Mouse (Mus musculus): ENCODE results near the gene 2810004N23Rik. TPM values are rescaled to one million over a fixed set of nuclear protein-coding genes. Genes with fewer than 3 reads are reported as not detected.

Gene 2810004N23Rik
- polyA plus RNA-seq, 1 experiment from 2014 or later: 66.0 TPM

GRCm38 (mm10) chr8:124791751-124792150 is 71.2 kb downstream of the 2810004N23Rik start:
- H3K4me1 ChIP-seq: peaks cover 36% of the 10 kb centered on the region
- 31% methylated on average over 4 of the region's 4 CpGs for WGBS
- peak overlapping the region; percentile 72 for H3K4me3 ChIP-seq
- DNase-seq (ENCODE audit: low spot score): no peak
- 0 out of 2 replicates have a peak overlapping the region, but pooled peaks have one; percentile 22 for H3K27ac ChIP-seq
- no peaks in the 10 kb centered on the region for H3K9me3 ChIP-seq
- H3K36me3 ChIP-seq: no peaks in the 10 kb centered on the region
- peaks cover 66% of the 10 kb centered on the region for H3K27me3 ChIP-seq (ENCODE audit: insufficient read depth, poor library complexity, severe bottlenecking)

DNA sequence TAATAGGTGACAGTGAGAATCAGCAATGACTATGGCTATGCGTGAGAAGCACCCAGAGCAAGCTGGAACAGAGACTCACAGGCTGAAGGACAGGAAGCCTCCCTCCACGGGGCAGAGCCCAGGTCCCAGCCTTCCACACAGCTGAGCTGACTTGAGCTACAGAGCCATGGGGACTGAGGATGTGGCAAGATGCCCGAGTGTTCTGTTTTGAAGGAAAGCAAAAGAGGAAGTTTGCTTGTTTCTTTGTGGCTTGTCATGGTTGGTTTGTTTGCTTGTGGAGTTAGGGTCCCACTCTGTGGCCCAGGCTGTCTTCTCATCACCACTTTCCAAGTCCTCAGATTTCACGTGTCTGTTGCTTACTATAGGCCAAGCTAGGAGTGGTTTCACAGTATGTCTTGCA is 72.2 kb downstream of the 2810004N23Rik start:
- H3K27me3 ChIP-seq (ENCODE audit: insufficient read depth, poor library complexity, severe bottlenecking): peaks cover 60% of the 10 kb centered on the region
- H3K9me3 ChIP-seq: no peaks in the 10 kb centered on the region
- 73% methylated on average over 4 of the region's 4 CpGs for WGBS
- no peaks in the 10 kb centered on the region for H3K36me3 ChIP-seq
- no peak overlapping the region for H3K27ac ChIP-seq
- DNase-seq (ENCODE audit: low spot score): no peak
- H3K4me1 ChIP-seq: peaks cover 46% of the 10 kb centered on the region
- no peak overlapping the region for H3K4me3 ChIP-seq

Other genes with a start within 250 kb of the 2810004N23Rik start
- 32.6 and 34.7 TPM in 2 replicates for gene 2310022B05Rik, start 199.8 kb downstream of the 2810004N23Rik start, polyA plus RNA-seq (2016; fragmentation: Nextera tagmentation; extraction: Ambion mirVana)
- 43.7 and 44.6 TPM in 2 replicates for gene Ttc13, start 141.1 kb downstream of the 2810004N23Rik start, polyA plus RNA-seq (2016; fragmentation: Nextera tagmentation; extraction: Ambion mirVana)
- gene Arv1, start 141.0 kb downstream of the 2810004N23Rik start, polyA plus RNA-seq (2016; fragmentation: Nextera tagmentation; extraction: Ambion mirVana): 21.3 and 26.7 TPM in 2 replicates
- gene Fam89a, start 111.3 kb downstream of the 2810004N23Rik start, polyA plus RNA-seq (2016; fragmentation: Nextera tagmentation; extraction: Ambion mirVana): 2.5 and 8.2 TPM in 2 replicates
- 0.05 and 0.10 TPM in 2 replicates for gene Trim67, start 70.0 kb downstream of the 2810004N23Rik start, polyA plus RNA-seq (2016; fragmentation: Nextera tagmentation; extraction: Ambion mirVana)
- gene Gnpat, start 87 bp downstream of the 2810004N23Rik start, polyA plus RNA-seq (2016; fragmentation: Nextera tagmentation; extraction: Ambion mirVana): 132 and 134 TPM in 2 replicates
- gene Exoc8, start 34.6 kb upstream of the 2810004N23Rik start, polyA plus RNA-seq (2016; fragmentation: Nextera tagmentation; extraction: Ambion mirVana): 7.8 and 8.0 TPM in 2 replicates
- gene Sprtn, start 34.8 kb upstream of the 2810004N23Rik start, polyA plus RNA-seq (2016; fragmentation: Nextera tagmentation; extraction: Ambion mirVana): 9.5 and 9.7 TPM in 2 replicates
- 13.2 and 17.0 TPM in 2 replicates for gene Egln1, start 86.2 kb upstream of the 2810004N23Rik start, polyA plus RNA-seq (2016; fragmentation: Nextera tagmentation; extraction: Ambion mirVana)
- 106 and 118 TPM in 2 replicates for gene Tsnax, start 149.9 kb upstream of the 2810004N23Rik start, polyA plus RNA-seq (2016; fragmentation: Nextera tagmentation; extraction: Ambion mirVana)
- gene Disc1, start 191.1 kb upstream of the 2810004N23Rik start, polyA plus RNA-seq (2016; fragmentation: Nextera tagmentation; extraction: Ambion mirVana): 2.6 and 2.8 TPM in 2 replicates

Data from heart, embryonic 10.5 days (tissue).